Mouse (Mus musculus) granulocyte monocyte progenitor cell, adult 5-6 weeks (primary cell): ENCODE measurements at regions not wholly inside any gene's neighbourhood (a gene's known extent, or its start where the extent isn't known, plus 50 kb on each side); places are given as distances from the start of the nearest gene placed in this dataset.

ENCODE experiments used
- ATAC-seq: replicated peaks from 2 replicates; pipeline ENCODE4 v1.8.0; 2016; ENCODE audit warnings: mild to moderate bottlenecking, moderate TSS enrichment, inconsistent platforms; ENCODE audit not compliant: poor library complexity, severe bottlenecking

GRCm38 (mm10) chr13:101338280-101338872 is 429.6 kb downstream of the Pik3r1 start:
- ATAC-seq = no peak

DNA sequence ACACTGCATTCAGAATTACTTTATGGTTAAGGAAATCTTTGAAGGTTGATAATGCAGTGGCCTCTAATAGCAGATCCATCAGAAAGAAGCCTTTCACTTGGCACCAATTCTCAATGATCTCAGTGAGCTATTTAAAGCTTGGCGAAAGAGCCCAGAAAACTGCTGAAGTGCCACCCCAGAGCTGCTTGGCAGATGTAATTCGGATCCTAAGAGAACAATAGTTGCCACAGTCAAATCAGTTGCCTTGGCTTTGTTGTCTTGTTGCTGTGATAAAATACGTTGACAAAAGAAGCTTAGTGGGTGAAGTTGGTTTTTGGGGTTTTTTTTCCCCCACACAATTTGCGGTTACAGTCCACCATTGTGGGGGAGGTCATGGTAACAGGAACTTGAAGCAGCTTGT is 449.4 kb downstream of the Pik3r1 start:
- ATAC-seq = no peak

DNA sequence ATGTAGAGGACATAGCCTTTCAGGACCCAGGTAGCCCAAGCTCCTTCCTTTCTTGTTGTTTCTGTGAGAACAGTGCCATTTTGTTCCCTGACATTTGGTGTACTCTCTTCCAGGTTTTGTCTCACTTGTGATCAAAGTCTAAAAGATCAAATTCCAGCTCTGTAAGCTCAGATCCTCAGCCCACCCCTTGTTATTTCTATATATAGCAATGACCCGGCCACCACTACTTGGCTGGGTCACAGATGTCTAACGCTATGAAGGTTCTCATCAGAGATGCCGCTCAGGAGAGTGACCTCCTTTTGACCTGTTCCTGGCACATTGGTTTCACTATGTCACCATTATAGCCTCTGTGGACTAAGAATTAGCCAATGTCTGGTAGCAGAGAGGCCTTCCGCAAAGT is 451.7 kb downstream of the Pik3r1 start:
- no peak for ATAC-seq

DNA sequence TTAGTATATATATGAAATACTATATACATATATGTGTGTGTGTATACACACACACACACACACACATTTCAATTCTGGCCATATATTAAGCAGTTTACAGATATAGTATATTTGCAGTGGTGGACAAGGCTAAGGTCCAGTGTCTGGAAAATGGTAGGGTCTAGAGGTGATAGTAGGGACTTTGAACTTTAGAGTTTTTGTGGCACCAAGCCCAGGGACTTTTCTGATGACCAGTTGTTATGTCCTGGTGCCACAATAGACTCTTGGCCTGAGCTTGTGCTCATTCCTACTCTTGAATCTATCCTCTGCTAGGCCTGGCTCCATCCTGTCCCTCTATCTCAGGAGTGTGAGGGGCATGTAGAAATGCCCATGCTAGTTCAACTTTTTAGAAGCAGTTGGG is 454.0 kb downstream of the Pik3r1 start:
- no peak for ATAC-seq

- no peak for ATAC-seq
Measured at GRCm38 (mm10) chr13:101311634-101312314, 456.2 kb downstream of the Pik3r1 start.

- ATAC-seq = peak; percentile 77
Measured at GRCm38 (mm10) chr13:101308724-101309123, 459.3 kb downstream of the Pik3r1 start.

- no peak for ATAC-seq
Measured at GRCm38 (mm10) chr13:101305695-101306413, 462.2 kb downstream of the Pik3r1 start.

DNA sequence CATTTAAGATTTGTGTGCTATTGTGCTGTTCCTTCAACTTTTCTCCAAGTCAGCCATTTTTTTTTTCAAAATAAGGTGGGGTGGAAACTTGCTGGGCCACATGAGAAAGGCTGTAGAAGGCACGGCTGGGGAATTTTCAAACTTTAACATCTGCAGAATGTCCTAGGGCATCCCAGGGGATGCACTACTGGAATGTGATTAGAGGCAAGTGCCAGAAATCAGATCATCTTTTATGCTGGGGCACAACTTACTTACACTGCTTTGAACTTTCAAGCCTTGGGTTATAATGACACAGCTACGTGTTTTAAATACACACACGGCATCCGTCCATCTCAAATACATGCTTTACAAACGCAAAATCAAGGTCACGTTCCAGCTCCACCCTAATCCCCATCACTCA is 463.0 kb downstream of the Pik3r1 start:
- no peak for ATAC-seq

DNA sequence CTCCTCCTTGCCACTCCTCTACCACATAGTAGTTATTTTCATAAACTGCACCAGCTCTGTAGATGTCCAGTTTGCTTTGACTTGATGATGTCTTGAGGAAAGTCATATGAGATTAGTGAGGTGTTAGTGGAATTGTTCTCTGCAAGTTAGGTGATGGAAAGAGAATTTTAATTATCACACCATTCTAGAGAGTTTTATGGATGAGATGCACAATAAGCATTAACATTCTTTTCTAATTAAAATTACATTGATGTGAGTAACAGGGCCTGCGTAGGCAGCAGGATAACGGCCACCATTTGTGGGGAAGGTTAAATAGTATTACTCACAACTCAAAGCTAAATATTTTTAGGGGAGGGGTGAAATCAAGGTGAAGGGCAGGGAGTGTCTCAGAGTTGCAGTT is 466.7 kb downstream of the Pik3r1 start:
- ATAC-seq = no peak

DNA sequence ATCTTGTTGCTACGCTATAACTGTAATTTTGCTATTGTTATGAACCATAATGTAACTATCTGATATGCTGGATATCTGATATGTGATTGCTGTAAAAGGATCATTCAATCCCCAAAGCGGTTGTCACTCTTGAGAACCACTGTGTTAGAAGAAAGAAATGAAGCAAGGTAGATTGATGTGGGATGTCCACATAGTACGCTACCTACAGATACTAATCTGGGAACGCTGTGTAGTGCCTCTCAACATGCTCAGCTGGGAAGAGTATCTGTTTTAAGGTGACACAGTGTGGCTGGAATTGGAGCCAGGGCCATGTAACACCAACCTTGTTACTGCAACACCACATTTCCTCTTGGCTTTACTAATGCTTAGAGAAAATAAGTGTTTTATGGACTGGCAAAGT is 456.2 kb upstream of the Slc30a5 start:
- ATAC-seq = no peak

GRCm38 (mm10) chr13:101287131-101287530 is 453.9 kb upstream of the Slc30a5 start:
- ATAC-seq = no peak

- ATAC-seq = no peak
Measured at GRCm38 (mm10) chr13:101286029-101286917, 453.0 kb upstream of the Slc30a5 start.

DNA sequence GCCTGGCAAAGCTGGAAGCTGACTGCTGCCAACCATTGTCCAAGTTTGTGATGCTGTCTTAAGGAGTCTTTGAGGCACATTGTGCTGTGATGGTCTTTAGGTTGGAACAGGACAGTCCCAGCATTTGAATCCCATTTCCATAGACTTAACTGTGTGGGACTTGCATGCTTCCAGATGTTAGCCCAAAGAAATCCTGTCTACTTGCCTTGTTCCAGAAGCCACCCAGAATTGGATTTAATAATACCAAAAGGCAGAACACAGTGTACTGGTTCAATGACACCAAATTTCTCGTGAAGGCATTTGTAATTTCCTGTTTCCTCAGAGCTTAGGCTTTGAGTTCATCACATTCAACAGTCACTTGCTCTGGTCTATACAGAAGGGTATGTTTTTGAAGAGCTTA is 444.9 kb upstream of the Slc30a5 start:
- ATAC-seq = no peak

DNA sequence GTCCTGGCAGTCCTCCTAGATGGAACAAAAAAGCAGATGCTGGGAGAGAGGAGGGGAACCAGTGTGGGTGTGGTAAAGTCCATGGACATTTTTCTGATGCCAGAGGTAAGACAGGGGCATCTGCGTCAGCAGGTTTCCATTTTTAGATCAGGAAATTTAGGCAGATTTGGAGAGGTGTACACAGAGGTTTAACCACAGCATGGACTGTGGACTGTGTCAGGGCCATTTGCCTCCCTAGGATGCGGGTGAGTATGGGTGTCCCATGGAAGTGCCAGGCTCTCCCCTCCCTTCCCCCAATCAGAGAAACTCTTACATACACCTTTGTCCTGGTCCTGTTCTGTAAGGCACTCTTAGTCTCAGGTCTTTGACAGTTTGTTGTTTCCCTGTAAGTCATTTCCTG is 443.5 kb upstream of the Slc30a5 start:
- no peak for ATAC-seq

DNA sequence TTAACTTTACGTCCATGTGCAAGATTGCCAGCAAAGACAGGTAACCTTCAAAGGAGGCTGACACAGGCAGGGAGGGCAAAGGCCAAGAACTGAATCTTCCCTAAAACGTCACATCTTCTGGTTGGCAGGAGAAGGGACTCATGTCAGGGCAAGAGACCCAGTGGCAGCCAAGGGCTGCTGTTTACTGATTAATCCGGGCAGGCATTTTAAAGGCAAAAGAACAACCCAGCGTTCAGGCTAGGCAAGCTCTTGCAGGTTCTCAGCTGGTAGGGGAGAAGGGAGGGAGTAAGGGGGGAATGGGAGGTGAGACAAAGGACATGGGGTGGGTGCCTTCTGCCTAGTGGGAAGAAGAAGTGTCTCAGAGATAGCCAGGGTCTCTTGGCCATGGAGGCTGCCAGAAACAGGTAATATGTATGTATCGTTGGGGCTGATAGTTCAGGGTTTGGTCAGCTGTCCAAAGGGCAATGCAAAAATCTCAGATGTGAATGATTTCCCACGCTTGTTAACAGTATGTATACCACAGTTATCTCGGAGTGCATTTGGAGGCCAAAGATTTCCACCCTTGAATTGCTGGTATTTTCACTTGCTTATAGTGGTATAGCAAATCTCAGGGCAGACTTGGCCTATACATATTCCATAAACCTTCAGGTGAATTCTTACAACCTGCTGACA is 441.4 kb upstream of the Slc30a5 start:
- ATAC-seq = no peak

DNA sequence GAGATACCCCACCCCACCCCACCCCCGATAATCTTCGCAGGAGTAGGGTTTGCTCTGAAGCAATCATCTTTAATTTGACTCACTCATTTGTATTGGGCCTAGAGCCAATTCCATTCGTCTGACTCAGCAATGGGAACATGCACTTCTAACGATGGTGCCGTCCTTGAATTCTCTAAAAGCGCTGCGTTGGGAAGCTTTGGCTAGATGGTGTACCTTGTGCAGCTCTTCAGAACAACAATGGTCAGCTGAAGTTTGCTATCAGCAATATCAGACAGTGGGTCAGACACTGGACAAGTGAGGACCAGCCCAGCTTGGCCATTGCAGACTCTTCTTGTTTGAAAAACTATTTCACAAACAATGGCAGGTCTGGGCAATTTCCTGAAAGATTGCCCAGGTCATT is 440.1 kb upstream of the Slc30a5 start:
- no peak for ATAC-seq

DNA sequence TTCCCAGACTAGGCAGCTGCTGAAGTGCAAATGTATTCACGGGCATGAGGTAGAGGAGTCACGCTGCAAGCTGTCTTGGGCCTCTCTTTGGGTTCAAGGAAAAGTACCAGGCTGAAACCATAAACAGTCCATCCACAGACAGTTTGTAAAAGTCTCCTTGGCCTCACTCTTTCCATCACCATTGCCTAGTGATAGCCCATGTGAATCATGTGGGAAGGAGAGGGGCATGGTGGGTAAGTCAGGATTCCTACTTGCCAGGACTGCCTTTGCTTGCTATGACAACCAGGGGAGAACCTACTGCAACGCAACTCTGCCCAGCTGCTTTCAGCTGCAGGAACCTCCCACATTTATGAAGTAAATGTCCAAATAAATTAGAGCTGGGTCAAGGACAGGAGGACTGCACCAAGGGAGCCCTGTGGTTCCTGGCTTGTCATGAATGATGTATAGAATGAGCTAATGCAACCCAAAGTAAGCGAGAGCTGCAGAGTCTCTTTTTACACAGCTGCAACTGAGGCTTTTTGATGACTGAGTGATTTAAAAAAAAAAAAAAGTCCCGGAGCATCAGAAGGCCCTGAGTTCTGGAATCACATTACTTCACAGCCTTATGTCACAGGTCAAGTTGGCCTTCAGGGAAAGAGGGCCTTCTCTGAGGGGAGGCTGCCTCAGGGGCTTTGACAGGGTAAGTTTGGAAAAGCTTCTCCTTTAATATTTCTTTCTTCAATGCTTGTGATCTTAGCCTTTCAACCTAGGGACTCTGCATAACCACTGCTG is 420.7 kb upstream of the Slc30a5 start:
- ATAC-seq = no peak

- ATAC-seq = no peak
Measured at GRCm38 (mm10) chr13:101249369-101249768, 416.1 kb upstream of the Slc30a5 start.

DNA sequence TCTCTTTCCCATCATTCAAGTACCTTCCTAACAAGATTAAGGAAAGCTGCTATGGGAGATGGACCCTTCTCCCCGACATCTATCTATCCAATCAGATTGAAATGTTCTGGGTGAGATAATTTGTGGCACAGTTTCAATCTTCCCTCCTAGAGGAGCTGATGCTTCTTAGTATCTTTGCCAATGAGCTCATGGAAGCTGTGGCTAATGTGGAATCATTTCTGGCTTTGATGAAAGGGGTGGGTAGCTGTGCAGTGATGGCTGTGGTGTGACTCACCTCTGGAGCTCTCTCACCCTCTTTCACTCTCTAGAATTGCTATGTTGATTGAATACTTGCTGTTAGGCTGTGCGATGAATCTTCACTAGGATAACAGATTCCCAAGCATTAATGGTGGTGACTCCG is 411.1 kb upstream of the Slc30a5 start:
- no peak for ATAC-seq

DNA sequence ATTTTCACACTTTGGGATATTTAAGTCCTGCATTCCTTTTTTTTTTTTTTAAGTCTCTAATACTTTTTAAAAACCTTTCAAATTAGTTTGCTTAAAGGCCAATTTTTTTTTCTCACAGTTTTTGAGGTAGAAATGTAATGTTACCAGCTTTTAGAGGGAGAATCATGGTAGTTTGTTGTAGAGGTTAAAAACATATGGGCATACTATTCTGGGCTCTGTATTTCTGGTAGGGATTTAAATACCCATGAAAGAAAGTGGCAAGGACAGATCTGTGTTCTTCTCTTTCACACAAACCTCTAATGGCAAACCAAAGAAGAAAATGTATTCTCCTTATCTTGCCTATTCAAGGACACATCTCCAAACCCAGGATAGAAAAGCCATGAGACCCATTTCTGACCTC is 405.6 kb upstream of the Slc30a5 start:
- ATAC-seq = no peak
